Mouse (Mus musculus) induced T-regulatory cell, adult 2 months (primary cell): Measurements from ENCODE around the gene Was.
"Not testable (repeated sequence)": the region's sequence is repeated elsewhere in the genome, so short reads cannot be mapped to it uniquely, and the experiment has no call there.

Experiments
- DNase-seq: peaks from one replicate; pipeline ENCODE4 v3.0.0-alpha.2; 2012; ENCODE audit warnings: low read depth

The Was gene

GRCm38 (mm10) chrX:8073881-8074429, 16.3 kb downstream of the Was start:
- DNase-seq = peak; percentile 62

DNA sequence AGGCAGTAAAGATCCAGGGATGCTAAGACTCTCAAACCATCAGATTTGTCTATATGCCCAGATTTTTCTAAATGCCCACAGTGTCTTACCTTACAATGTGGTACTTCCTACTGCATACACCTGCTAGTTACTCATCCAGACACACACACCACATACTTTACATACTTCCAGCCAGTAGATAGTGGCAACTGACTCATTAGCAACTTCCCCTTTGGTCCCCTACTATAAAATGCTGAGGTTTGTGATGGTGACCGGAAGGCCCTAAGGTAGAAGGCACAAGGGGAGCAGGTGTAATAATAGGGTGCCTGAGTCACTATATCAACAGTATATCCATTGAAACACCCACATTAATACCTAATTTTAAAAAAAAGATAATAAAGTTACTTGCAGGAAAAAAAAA, 21.1 kb downstream of the Was start:
- no peak for DNase-seq

GRCm38 (mm10) chrX:8051044-8051781, 39.1 kb downstream of the Was start:
- DNase-seq = not testable (repeated sequence)

DNA sequence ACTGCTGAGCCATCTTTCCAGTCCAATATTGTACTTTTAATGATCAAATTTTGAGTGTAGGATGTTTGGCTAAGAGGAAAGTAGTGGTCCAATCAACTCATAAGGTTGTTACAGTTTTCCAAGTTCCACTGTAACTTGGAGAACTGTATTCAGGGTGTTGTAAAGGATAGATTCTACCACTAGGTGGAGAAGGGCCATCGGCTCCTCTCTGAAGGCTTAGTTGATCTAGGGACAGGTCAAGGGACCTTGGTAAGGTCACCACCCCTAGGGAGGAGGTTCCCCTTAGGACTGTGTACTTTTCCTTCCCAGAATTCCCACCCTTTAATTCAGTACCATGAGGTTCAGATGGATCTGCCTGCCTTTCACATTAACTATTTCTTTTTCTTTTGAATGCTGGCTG, 57.3 kb downstream of the Was start:
- DNase-seq = peak; percentile 38
